Mouse (Mus musculus): ENCODE data around the gene Xylb. TPM values are rescaled to one million over a fixed set of nuclear protein-coding genes. Genes with fewer than 3 reads are reported as not detected.

Gene Xylb
- total RNA-seq, 2 experiments from 2014 or later: 4.1 to 4.4 TPM

DNA sequence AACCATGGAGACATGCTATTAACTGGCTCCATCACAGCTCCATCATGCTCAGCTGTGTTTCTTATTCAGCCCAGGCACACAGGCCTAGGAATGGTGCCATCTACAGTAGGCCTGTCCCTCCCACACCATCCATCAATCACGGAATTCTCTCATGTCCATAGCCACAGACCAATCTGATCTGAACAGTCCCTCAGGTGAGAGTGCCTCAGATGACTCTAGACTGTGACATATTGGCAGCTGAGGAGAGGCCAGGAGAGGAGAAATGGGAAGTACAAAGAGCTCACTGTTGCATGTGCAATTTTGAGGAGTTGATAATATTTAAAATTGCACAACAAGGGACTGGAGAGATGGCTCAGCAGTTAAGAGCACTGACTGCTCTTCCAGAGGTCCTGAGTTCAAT, 37.6 kb downstream of the Xylb start:
- peak; percentile 50 for ATAC-seq (replicated peaks; ENCODE audit: poor library complexity, severe bottlenecking)

DNA sequence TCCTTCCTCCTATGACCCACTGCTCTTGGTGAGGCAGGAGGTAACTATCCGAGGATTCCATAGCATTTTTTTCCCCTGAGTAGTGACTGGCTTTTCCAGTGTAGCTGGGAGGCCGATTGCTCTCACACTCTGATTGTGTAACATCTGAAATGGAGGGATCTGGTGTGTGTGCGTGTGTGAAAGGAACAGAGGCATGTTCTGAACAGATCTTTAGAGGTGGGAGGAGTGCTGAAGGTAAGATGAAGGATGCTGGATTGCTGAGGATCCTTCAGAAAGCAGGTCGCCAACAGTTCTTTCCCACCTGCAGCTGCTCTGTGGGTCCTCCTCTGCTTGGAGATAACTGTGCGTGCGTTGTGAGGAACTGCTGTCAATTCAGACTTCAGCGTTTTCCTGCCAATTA, 44.2 kb downstream of the Xylb start:
- ATAC-seq (replicated peaks; ENCODE audit: poor library complexity, severe bottlenecking): peak; percentile 34

DNA sequence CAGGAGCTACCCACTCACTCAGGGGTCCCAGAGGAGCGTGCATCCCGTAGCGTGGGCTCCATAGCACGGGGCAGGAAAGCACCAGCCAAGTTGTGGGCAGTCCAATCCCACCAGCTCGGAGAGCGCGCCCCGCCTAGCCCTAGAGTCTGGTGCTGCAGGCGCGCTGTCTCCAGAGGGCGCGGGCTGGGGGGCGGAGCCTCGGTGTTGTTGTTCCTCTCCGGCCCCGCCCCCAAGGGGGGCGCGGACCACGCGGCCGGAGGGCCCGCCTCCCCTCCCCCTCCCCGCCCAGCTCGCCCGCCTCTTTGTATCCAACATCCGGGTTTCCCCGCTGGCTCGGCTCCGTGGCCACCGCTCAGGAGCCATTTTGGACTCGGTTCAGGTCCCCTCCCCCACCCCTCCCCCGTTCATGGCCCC, 44.6 kb downstream of the Xylb start, which contains the start of gene Acvr2b:
Gene Acvr2b, plus strand, starts transcription at position 318 of the 414 bp plus-strand sequence.
- ATAC-seq (replicated peaks; ENCODE audit: poor library complexity, severe bottlenecking): peak; percentile 88

DNA sequence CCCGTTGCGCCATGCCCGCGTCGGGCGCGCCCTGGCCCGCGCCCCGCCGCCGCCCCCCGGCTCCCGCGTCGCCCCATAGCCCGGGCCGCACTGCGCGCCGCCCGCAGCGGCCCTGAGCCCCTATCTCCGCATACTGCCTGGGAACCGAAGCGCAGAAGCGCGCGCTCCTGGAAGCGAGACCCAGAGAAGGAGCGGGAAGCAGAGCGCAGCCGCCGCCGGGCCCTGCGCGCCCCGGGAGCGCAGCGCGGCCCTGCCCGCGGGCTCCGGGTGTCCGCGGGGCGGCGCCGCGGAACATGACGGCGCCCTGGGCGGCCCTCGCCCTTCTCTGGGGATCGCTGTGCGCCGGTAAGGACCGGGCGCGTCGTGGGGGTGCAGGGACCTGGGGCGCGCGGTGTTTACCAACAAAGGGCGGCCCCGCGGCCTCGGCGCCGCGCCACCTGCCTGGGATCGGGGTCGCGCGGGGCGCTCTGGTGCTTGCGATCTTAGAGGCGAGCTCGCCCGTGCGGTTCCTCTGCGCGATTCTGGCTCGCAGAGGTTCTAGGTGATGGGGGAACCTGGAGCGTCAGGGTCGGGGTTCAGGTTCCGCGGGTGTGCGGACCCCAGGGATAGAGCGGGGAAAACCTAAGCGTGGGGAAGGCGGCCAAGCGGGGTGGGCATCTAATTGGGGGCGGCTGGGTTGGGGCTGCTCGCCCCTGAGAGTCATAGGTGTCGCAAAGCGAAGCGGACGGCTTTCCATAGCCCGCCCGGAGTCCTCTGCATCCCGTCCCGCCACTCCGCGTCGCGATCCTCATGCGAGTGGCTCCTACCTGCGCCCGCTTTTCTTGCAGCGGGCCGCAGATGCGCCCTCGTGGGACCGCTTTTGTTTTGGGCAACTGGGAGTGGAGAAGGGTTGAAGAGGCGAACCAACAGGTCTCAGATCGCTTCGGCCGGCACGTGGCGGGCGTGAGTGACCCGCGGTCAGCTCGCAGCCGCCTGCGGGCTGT, 45.4 kb downstream of the Xylb start:
- ATAC-seq (replicated peaks; ENCODE audit: poor library complexity, severe bottlenecking): peak; percentile 10; the same call in 1 of the 2 replicates

DNA sequence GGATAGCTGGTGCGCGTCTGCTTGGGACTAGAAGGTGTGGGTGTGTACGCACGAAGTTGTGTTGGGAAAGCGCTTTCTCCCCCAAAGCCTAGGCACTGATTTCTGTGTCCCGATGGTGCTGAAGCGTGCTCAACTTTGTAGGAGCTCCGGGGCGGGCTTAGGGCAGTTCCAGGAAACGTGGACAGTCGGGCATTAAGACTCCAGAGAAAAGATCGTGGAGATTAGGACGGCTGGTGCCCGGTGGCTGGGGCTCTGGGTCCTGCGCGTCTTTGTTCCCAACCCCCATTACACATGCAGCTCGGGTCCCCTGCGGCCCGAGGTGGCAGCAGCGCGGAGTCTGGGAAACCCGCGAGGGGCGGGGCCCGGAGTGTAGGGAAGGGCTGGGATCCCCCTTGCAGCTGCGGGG, 46.1 kb downstream of the Xylb start:
- no peak for ATAC-seq (replicated peaks; ENCODE audit: poor library complexity, severe bottlenecking)

DNA sequence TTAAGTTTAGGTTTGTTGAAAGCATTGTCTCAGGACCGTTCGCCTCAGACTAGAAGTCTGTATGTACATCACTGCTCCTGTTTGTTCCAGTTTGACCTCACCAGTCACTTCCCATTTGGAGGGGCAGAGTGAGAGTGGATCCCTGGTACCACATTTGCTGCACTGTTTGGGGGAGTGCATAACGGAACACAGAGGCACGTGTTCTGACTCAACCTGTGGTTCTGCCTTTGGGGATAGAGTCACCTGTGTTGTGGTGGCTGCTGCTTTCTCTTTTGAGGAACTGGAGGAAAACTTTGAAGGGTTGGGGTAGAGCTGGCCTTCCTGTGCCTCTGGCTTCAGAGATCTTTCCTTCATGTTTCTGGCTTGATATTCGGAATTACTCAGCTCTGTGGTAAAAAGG, 46.9 kb downstream of the Xylb start:
- peak; percentile 47 for ATAC-seq (replicated peaks; ENCODE audit: poor library complexity, severe bottlenecking)

DNA sequence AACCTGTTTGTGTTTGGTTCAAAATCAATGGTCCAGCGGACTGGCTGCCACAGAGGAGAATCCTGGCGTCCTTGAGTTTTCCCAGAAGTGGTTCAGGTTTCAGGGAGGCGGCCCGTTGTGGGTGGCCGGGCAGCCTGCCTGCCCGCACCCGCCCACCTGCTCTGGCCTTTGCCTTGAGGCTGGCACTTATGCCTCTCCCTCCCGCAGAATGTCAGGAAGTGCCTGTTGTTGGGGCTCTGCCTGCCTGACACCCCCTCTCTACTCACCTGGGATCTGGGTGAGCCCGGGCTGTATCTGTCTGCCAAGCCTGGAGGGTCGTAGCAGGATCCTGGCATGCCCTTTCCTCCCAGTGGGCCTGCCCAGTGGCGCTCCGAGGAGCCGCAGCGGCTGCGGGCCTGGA, 50.7 kb downstream of the Xylb start:
- no peak for ATAC-seq (replicated peaks; ENCODE audit: poor library complexity, severe bottlenecking)

DNA sequence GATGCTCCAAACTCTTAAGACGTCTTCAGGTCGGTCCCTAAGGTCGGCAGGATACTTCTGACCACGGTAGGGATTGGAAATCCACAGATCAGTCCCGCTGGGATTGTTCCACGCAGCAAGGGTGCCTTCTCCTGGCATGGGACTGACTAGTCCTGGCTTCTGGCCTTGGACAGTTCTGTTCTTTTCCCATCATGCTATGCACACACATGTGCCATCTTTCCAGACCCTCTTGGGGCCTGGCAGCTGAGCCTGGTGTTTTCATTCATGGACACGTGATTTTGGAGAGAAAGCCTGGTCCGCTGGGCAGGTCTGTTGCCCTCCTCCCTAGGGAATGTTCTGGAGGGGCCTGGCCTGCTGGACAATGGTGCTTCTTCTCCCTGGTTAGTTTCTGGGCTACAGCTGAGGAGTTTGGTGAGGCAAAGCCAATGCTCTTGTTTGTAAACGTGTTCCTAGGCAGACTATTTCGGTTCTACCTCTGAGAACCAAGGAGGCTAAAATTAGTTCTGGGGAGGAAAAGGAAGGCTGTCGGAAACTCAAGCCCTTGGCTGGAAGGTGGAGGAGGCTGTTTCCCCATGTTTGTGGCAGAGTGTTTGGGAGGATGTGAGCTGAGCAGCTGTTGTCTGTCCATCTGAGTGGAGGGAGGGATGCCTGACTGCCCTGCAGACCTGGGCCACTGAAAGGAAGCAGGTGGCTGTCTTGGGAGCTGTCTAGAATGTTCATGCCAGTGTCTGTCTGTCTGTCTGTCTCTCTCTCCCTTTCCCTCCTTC, 51.9 kb downstream of the Xylb start:
- ATAC-seq (replicated peaks; ENCODE audit: poor library complexity, severe bottlenecking): no peak

DNA sequence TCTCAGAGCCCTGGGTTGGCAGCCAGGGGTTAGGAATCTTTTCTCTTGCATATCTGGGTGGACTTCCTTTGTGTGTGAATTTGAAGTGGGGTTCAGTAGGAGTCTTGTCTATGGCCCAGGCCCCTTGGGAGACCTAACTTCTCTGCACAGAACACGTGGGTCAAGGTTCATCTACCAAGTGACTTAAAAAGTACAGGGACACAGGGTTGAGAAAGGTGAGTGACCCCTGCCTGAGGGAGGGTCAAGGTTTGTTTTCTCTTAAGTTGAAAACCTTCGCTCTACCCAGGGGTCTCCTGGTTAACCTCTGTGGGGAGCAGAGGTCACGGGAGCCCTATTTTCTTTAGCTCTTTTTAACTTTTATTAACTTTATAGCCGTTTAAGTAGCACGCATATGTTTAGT, 52.7 kb downstream of the Xylb start:
- ATAC-seq (replicated peaks; ENCODE audit: poor library complexity, severe bottlenecking): no peak

DNA sequence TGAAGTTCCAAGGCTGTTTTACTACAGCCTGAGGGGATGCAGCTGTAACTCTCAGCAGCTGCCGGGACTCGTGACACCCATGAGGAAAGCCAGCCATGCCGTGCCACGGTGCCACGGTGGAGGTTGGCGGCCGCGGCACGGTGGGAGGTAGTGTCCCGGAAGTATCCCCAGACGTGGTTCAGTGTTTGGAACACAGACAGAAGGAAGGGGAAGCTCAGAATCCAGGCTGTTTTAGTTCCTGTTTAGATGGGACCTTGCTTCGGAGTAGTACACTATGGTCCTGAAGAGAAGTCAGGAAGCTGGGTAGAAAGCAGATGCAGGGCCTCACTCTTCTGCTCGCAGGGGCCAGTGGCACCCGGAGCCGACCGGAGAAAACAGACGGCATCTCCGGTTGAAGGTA, 60.8 kb downstream of the Xylb start:
- peak; percentile 86 for ATAC-seq (replicated peaks; ENCODE audit: poor library complexity, severe bottlenecking)

DNA sequence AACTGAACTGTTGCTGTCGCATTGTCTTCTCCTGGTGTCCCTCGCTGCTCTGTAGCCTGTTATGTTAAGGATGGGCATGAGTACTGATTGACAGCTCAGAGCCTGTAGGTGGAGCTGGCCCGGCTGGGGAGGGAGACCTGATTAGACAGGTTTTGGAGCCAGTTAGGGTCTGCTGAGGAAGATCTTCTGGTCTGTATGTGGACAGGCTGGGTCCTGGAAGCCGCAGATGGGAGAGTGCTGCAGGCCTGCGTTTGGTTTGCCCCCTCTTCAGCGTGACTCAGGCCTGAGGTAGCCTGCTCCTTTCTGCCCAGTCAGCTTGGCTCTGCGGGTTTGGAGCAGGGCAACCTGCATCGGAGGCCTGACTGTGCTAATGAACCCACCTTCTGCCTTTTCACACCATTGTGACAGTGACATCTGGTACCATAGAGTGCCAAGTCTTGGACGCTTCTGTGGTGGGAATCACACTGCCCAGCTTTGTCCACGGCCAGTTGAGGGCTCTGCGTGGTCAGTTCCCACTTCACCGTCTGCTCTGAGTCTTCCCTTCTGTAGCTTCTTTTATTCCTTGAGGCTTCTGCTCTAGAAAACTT, 62.8 kb downstream of the Xylb start:
- ATAC-seq (replicated peaks; ENCODE audit: poor library complexity, severe bottlenecking): no peak

DNA sequence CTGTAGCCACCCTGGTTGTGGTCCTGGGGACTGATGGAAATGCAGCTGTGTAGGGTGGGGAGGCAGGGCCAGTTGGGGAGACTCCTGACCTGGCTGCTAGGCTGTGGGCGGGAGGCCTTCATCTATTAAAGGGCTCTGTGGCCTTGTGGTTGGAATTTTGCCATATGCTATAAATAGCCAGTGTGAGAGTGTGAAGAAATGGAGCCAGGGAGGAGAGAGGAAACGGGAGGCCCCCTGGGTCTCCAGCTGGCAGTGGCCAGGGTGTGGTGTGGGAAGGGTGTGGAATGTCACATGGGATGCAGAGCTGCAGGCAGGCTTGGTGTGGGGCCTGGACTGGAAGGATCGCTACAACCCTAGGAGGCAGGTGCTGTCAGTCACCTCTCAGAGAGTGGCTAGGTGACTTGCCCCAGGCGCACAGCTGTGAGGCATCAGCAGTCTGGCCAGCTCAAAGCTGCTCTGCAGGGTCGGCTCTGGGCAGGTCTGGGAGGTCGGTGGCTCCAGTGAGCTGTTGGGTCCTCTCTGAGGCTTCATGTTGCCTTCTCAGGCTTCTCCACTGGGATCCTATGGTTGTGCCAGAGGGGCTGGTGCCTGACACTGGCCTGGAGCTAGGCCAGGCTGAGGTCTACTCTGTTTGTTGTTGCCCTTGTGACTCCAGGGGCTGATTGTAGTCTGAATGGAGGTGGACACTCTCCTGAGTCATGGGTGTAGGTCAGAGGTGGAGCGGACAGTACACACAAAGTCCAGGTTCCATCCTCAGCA, 68.2 kb downstream of the Xylb start:
- ATAC-seq (replicated peaks; ENCODE audit: poor library complexity, severe bottlenecking): peak; percentile 80

DNA sequence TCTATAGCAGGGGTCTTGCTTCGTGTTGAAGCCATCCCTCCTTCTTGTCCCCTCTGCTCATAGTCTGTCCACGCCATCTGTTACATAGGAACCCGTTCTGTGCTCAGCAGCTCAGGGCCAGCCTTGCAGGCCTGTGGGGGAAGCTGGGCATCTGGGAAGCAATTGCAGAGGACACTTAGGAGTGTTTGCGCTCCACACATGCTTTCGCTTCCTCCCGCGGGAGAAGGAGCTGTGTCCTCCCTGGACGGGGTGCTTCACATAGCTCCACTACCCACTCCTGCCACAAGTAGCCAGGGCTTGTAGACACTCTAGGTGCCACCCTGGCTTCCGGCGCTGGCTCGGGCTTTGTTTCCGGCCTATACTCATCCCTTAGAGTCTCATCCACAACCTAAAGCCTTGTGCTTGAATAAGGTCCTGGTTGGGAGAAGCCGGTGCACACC, 68.8 kb downstream of the Xylb start:
- no peak for ATAC-seq (replicated peaks; ENCODE audit: poor library complexity, severe bottlenecking)

DNA sequence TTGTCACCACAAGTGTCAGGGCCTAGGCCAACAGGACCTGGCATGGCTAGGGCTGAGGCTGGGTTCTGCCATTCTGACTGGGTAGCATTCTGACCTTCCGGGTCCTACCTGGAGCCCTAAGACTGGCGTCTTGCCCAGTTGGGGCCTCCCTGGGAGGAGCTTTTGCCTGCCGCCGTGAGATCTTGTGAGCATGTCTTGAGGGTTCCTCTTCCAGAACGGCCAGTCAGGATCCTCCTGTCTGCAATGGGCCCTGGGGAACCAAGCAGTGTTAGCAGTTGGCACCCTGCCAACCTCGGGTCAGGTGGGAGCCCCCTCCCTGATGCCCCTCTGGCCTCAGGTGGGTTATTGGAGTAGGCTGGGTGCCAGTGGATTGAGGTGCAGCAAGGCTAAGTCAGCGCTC, 69.3 kb downstream of the Xylb start:
- ATAC-seq (replicated peaks; ENCODE audit: poor library complexity, severe bottlenecking): no peak

DNA sequence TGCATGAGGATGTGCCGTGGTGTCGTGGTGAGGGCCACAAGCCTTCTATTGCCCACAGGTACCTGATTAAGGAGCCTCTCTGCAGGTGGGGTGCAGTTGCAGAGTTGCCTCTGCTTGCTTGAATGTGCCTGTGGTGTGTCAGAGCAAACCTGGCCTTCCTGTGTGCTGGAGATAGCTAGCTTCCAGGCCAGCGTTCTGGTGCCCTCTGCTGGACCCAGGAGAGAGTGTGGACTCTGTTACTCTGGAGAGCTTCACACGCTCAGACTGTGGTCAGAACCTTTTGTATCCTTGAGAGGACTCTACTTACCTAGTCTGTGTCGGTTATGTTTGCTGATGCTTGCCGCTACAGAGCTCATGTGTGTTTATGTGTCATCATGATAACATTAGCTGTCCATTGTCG, 73.1 kb downstream of the Xylb start:
- ATAC-seq (replicated peaks; ENCODE audit: poor library complexity, severe bottlenecking): peak; percentile 76

DNA sequence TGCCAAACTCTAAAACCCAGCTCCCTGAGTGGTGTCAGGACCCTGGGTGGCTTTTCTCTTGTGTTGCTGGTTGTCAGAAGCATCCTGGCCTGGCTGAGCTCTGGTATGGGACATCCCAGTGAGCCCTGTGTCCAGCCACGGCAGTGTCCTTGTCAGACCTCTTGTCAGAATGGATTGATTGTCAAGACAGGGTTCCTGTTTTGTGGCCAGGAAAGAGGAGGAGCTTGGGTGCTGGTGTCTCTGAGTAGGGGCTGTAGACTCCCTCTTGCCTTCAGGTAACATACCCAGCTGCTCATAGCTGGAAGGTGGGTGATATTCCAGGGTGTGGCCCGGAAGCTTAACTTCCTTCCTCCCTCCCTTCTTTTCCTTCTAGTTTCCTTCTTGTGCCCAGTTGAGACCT, 78.7 kb downstream of the Xylb start:
- ATAC-seq (replicated peaks; ENCODE audit: poor library complexity, severe bottlenecking): peak; percentile 76

DNA sequence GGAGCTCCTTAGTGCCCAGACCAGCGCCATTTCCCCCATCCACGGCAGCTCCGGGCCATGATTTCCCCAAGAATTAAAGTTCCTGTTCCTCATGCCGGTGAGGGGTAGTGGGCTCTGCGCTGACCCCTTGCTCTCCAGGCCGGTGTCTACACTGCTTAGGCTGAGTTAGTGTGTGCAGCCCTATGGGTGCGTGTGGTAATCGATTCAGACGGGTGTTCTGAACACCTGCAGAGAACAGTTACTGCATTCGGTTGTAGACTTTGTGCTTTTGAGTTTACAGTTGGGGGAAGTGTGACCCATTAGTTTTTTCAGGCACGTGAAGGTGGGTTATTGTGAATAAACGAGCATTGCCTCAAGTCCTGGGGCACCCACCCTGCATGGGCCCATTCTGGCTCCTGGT, 80.9 kb downstream of the Xylb start:
- ATAC-seq (replicated peaks; ENCODE audit: poor library complexity, severe bottlenecking): no peak

DNA sequence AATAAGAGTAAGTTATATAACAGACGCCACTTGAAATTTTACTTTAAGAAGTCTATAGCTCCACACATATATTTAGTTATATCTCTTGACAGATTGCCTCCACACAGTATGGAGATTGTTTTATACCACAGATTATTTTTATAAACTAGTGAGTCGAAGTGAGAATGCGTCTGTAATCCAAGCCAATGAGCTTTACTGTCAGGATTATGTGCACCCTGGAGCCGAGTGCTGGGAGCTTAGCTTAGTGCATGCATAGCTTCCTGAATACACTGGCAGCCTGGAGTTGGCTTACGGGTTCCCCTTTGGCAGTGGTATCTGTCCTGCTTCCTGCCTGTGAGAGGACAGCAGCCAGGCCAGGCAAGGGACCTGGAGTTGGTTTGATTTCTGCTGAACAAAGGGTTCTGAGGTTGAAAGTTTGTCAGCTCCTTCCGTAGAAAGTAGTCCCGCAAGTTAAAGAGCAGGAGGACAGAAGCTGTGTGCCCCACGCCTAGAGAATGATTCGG, 81.4 kb downstream of the Xylb start:
- ATAC-seq (replicated peaks; ENCODE audit: poor library complexity, severe bottlenecking): no peak

Data from granulocyte monocyte progenitor cell, adult 5-6 weeks (primary cell).